Mouse (Mus musculus): ENCODE data around the gene Akap6. TPM values are rescaled to one million over a fixed set of nuclear protein-coding genes. Genes with fewer than 3 reads are reported as not detected.

Akap6 gene
- total and polyA plus RNA-seq, 3 experiments, result 0.12 to 0.42 (median 0.33) TPM

GRCm38 (mm10) chr12:52755649-52756048 lies 56.5 kb downstream of the Akap6 start:
- H3K4me3 ChIP-seq (replicated peaks in 1 of 3; ENCODE audit: low read depth in 2 of 3, low read length in 2 of 3, poor library complexity in 1 of 3), result no peak overlapping the region

GRCm38 (mm10) chr12:52757881-52758280 lies 58.7 kb downstream of the Akap6 start:
- Histone ChIP-seq H3K36me3 (replicated peaks in 1 of 2; ENCODE audit: control insufficient read depth in 1 of 2, insufficient read depth in 1 of 2, low read length in 1 of 2) (no peaks in the 10 kb centered on the region), H3K79me2 (replicated peaks; ENCODE audit: control insufficient read depth, extremely low read depth, insufficient read depth, poor library complexity, severe bottlenecking) (no peaks in the 10 kb centered on the region), H3K9me3 (replicated peaks; ENCODE audit: low read length) (no peaks in the 10 kb centered on the region), H3K4me3 (replicated peaks in 1 of 3; ENCODE audit: low read depth in 2 of 3, low read length in 2 of 3, poor library complexity in 1 of 3) (no peak overlapping the region), H3K27ac (ENCODE audit: insufficient read depth, low read depth) (no peak overlapping the region), H3K4me2 (ENCODE audit: insufficient read depth, low read depth, poor library complexity, severe bottlenecking) (no peak overlapping the region), H3K9ac (ENCODE audit: insufficient read depth, low read depth) (no peak overlapping the region), H3K27me3 (replicated peaks) (no peaks in the 10 kb centered on the region), H3K4me1 (ENCODE audit: control insufficient read depth in 1 of 2, insufficient read depth in 2 of 2) (no peaks in the 10 kb centered on the region)
- DNase-seq (ENCODE audit: extremely low read depth), result no peak
- dilution Hi-C loops (cut with MboI; ENCODE audit: extremely low pct_ligation_motif_present, extremely low pct_unique_long_range_greater_than_20kb, low sequenced_read_pairs), result no loop called here
- in situ Hi-C loops (cut with MboI; ENCODE audit: low pct_ligation_motif_present, low pct_unique_long_range_greater_than_20kb, low sequenced_read_pairs), result no loop called here
- TF ChIP-seq UBTF (IDR thresholded peaks at IDR 0.05; ENCODE audit: low read depth, low read length), result no peak
- TF ChIP-seq E2F4 (IDR thresholded peaks at IDR 0.05; ENCODE audit: insufficient replicate concordance, low read depth, low read length), result no peak
- no peak for TF ChIP-seq RAD21 (IDR thresholded peaks at IDR 0.05; ENCODE audit: low read depth, low read length)
- TF ChIP-seq CHD2 (IDR thresholded peaks at IDR 0.05; ENCODE audit: low read length), result no peak
- no peak for TF ChIP-seq ZC3H11A (IDR thresholded peaks at IDR 0.05; ENCODE audit: low read depth, low read length)
- no peak for TF ChIP-seq POLR2A (IDR thresholded peaks at IDR 0.05; ENCODE audit: low read depth, low read length)

More at GRCm38 (mm10) chr12:52755649-52756048, 56.5 kb downstream of the Akap6 start:
- dilution Hi-C loops (cut with MboI; ENCODE audit: extremely low pct_ligation_motif_present, extremely low pct_unique_long_range_greater_than_20kb, low sequenced_read_pairs) (no loop called here), in situ Hi-C loops (cut with MboI; ENCODE audit: low pct_ligation_motif_present, low pct_unique_long_range_greater_than_20kb, low sequenced_read_pairs) (no loop called here)
- no peak for TF ChIP-seq TBP (conservative IDR thresholded peaks at IDR 0.05; ENCODE audit: low read depth, low read length)
- no peak for TF ChIP-seq CTCF (conservative IDR thresholded peaks at IDR 0.05 in 1 of 2, IDR thresholded peaks at IDR 0.05 in 1 of 2; ENCODE audit: low read depth in 2 of 2, low read length in 2 of 2)
- no peak for TF ChIP-seq EP300 (IDR thresholded peaks at IDR 0.05; ENCODE audit: low read length)
- TF ChIP-seq RAD21 (IDR thresholded peaks at IDR 0.05; ENCODE audit: low read depth, low read length), result no peak
- TF ChIP-seq JUN (IDR thresholded peaks at IDR 0.05; ENCODE audit: insufficient read depth, low read depth, low read length), result no peak
- TF ChIP-seq IRF4 (IDR thresholded peaks at IDR 0.05; ENCODE audit: low read depth, low read length), result no peak
- no peak for TF ChIP-seq ZNF384 (IDR thresholded peaks at IDR 0.05; ENCODE audit: low read depth, low read length)
- no peak for TF ChIP-seq MXI1 (IDR thresholded peaks at IDR 0.05; ENCODE audit: low read depth, low read length)
- TF ChIP-seq POLR2A (IDR thresholded peaks at IDR 0.05; ENCODE audit: low read depth, low read length), result no peak
- TF ChIP-seq NELFE (IDR thresholded peaks at IDR 0.05; ENCODE audit: low read depth, low read length), result no peak
- no peak for TF ChIP-seq ELF1 (IDR thresholded peaks at IDR 0.05; ENCODE audit: low read depth, low read length)
- Histone ChIP-seq H3K36me3 (replicated peaks in 1 of 2; ENCODE audit: control insufficient read depth in 1 of 2, insufficient read depth in 1 of 2, low read length in 1 of 2) (no peaks in the 10 kb centered on the region), H3K27me3 (replicated peaks) (no peaks in the 10 kb centered on the region), H3K27ac (ENCODE audit: insufficient read depth, low read depth) (no peak overlapping the region), H3K4me1 (ENCODE audit: control insufficient read depth in 1 of 2, insufficient read depth in 2 of 2) (no peaks in the 10 kb centered on the region), H3K9ac (ENCODE audit: insufficient read depth, low read depth) (no peak overlapping the region), H3K9me3 (replicated peaks; ENCODE audit: low read length) (no peaks in the 10 kb centered on the region), H3K4me2 (ENCODE audit: insufficient read depth, low read depth, poor library complexity, severe bottlenecking) (no peak overlapping the region), H3K79me2 (replicated peaks; ENCODE audit: control insufficient read depth, extremely low read depth, insufficient read depth, poor library complexity, severe bottlenecking) (no peaks in the 10 kb centered on the region)
- no peak for DNase-seq (ENCODE audit: extremely low read depth)

GRCm38 (mm10) chr12:52764046-52764445 lies 64.9 kb downstream of the Akap6 start:
- no peak overlapping the region for H3K4me2 ChIP-seq (ENCODE audit: insufficient read depth, low read depth, poor library complexity, severe bottlenecking)
- H3K9ac ChIP-seq (ENCODE audit: insufficient read depth, low read depth), result no peak overlapping the region
- H3K27ac ChIP-seq (ENCODE audit: insufficient read depth, low read depth), result no peak overlapping the region
- H3K4me3 ChIP-seq (replicated peaks in 1 of 3; ENCODE audit: low read depth in 2 of 3, low read length in 2 of 3, poor library complexity in 1 of 3), result no peak overlapping the region
- H3K27me3 ChIP-seq (replicated peaks), result no peaks in the 10 kb centered on the region
- dilution Hi-C loops (cut with MboI; ENCODE audit: extremely low pct_ligation_motif_present, extremely low pct_unique_long_range_greater_than_20kb, low sequenced_read_pairs) (no loop called here), in situ Hi-C loops (cut with MboI; ENCODE audit: low pct_ligation_motif_present, low pct_unique_long_range_greater_than_20kb, low sequenced_read_pairs) (no loop called here)
- no peaks in the 10 kb centered on the region for H3K79me2 ChIP-seq (replicated peaks; ENCODE audit: control insufficient read depth, extremely low read depth, insufficient read depth, poor library complexity, severe bottlenecking)
- H3K4me1 ChIP-seq (ENCODE audit: control insufficient read depth in 1 of 2, insufficient read depth in 2 of 2), result no peaks in the 10 kb centered on the region
- no peaks in the 10 kb centered on the region for H3K36me3 ChIP-seq (replicated peaks in 1 of 2; ENCODE audit: control insufficient read depth in 1 of 2, insufficient read depth in 1 of 2, low read length in 1 of 2)
- no peak for TF ChIP-seq POLR2A (IDR thresholded peaks at IDR 0.05; ENCODE audit: low read depth, low read length)
- no peak for TF ChIP-seq RCOR1 (conservative IDR thresholded peaks at IDR 0.05; ENCODE audit: low read depth, low read length)
- TF ChIP-seq MAZ (IDR thresholded peaks at IDR 0.05; ENCODE audit: low read depth, low read length), result no peak
- no peak for TF ChIP-seq RAD21 (IDR thresholded peaks at IDR 0.05; ENCODE audit: low read depth, low read length)
- no peak for TF ChIP-seq ZNF384 (IDR thresholded peaks at IDR 0.05; ENCODE audit: low read depth, low read length)
- no peak for TF ChIP-seq UBTF (IDR thresholded peaks at IDR 0.05; ENCODE audit: low read depth, low read length)
- TF ChIP-seq NRF1 (IDR thresholded peaks at IDR 0.05; ENCODE audit: low read depth, low read length), result no peak
- no peak for TF ChIP-seq PAX5 (IDR thresholded peaks at IDR 0.05; ENCODE audit: low read length)
- TF ChIP-seq ELF1 (IDR thresholded peaks at IDR 0.05; ENCODE audit: low read depth, low read length), result no peak
- no peak for TF ChIP-seq JUN (IDR thresholded peaks at IDR 0.05; ENCODE audit: insufficient read depth, low read depth, low read length)
- TF ChIP-seq CHD2 (IDR thresholded peaks at IDR 0.05; ENCODE audit: low read length), result no peak
- no peak for TF ChIP-seq MEF2A (IDR thresholded peaks at IDR 0.05; ENCODE audit: borderline replicate concordance, low read depth, low read length)
- H3K9me3 ChIP-seq (replicated peaks; ENCODE audit: low read length), result no peaks in the 10 kb centered on the region
- DNase-seq (ENCODE audit: extremely low read depth), result no peak
